9 mouse cellular contexts compared by ENCODE assay signal in genomic region chr8:71709134-71709799, GRCm38 (mm10). TPM values are rescaled to one million over a fixed set of nuclear protein-coding genes. Genes with fewer than 3 reads are reported as not detected.
DNase-seq lines count a peak whose midpoint lies in the region; ATAC-seq and TF ChIP-seq lines count a peak whose summit lies in the region.
"Had no signal": no experiment of that assay in that cellular context is flagged by ENCODE, and none has a peak within 500 bp of the region (broad histone marks: within the 10 kb centered on the region; RNA-seq: fewer than 3 reads in every experiment).

No protein-coding gene starts in this region.

- H3K4me1 ChIP-seq in heart, embryonic 10.5 days, result peaks cover 6% of the 10 kb centered on the region; the same call in 1 of the 2 replicates
- peaks cover 4 to 12% of the 10 kb centered on the region in 2 experiments; a peak in 2 of 4 replicates for H3K4me1 ChIP-seq in ES-E14 (ENCODE audit: control insufficient read depth in 2 of 2, insufficient read depth in 2 of 2, low read length in 2 of 2, poor library complexity in 1 of 2)
- H3K4me1 ChIP-seq in hindbrain, embryonic 11.5 days (replicated peaks; ENCODE audit: control insufficient read depth, insufficient read depth, low read length), result 0 out of 2 replicates have a peak, but pooled peaks cover 2% of the 10 kb centered on the region

- peaks cover 93% of the 10 kb centered on the region for H3K27me3 ChIP-seq in heart, embryonic 10.5 days (ENCODE audit: insufficient read depth, poor library complexity, severe bottlenecking)
- peaks cover 16% of the 10 kb centered on the region for H3K27me3 ChIP-seq in hindbrain, embryonic 11.5 days (ENCODE audit: control insufficient read depth, insufficient read depth, low read length)

- in situ Hi-C loops in ES-E14 (cut with MboI; ENCODE audit: low sequenced_read_pairs in 2 of 2, unreplicated experiment in 2 of 2), result no loop called here

- H3K4me3 ChIP-seq in heart, embryonic 10.5 days, result peak overlapping the region; percentile 38
- H3K4me3 ChIP-seq in ES-E14 (ENCODE audit: insufficient read depth in 1 of 2, low read depth in 1 of 2, low read length in 2 of 2, poor library complexity in 1 of 2, severe bottlenecking in 1 of 2), result peak overlapping the region; percentile 32 to 50; a peak in 3 of 4 replicates
- H3K4me3 ChIP-seq in hindbrain, embryonic 11.5 days (ENCODE audit: low read depth, low read length), result no peak overlapping the region

- no peaks in the 10 kb centered on the region for H3K9me3 ChIP-seq in heart, embryonic 10.5 days
- no peaks in the 10 kb centered on the region for H3K9me3 ChIP-seq in ES-E14 (ENCODE audit: control insufficient read depth, insufficient read depth, low read depth, low read length)
- no peaks in the 10 kb centered on the region for H3K9me3 ChIP-seq in hindbrain, embryonic 11.5 days (ENCODE audit: control insufficient read depth, low read length)

- peak overlapping the region; percentile 5; the same call in 1 of the 2 replicates for H3K9ac ChIP-seq in ES-E14 (ENCODE audit: insufficient read depth, low read depth, low read length, poor library complexity, severe bottlenecking)
- H3K9ac ChIP-seq in hindbrain, embryonic 11.5 days (ENCODE audit: low read depth, low read length), result no peak overlapping the region

- 39% methylated on average over 25 of the region's 25 CpGs for WGBS in heart, embryonic 10.5 days
- 41% methylated on average over 25 of the region's 25 CpGs for WGBS in hindbrain, embryonic 11.5 days

- peak; percentile 70 for ATAC-seq in hindbrain, embryonic 11.5 days (ENCODE audit: low FRiP score)
- peak; percentile 8; the same call in 1 of the 2 replicates for ATAC-seq in megakaryocyte, adult 5-6 weeks (ENCODE audit: poor library complexity, severe bottlenecking)

- H3K4me2 ChIP-seq in hindbrain, embryonic 11.5 days (replicated peaks; ENCODE audit: low read depth, low read length), result 0 out of 2 replicates have a peak overlapping the region, but pooled peaks have one; percentile 5

- intact Hi-C loops in heart, postnatal 25 days (cut with DNase I), result no loop called here

- H3K27ac ChIP-seq in heart, embryonic 10.5 days, result no peak overlapping the region
- no peak overlapping the region for H3K27ac ChIP-seq in ES-E14 (ENCODE audit: insufficient read depth, low read depth, low read length, poor library complexity, severe bottlenecking)
- no peak overlapping the region for H3K27ac ChIP-seq in hindbrain, embryonic 11.5 days (ENCODE audit: low read depth, low read length)
- H3K27ac ChIP-seq: macrophage had no signal

- DNase-seq in heart, embryonic 10.5 days (ENCODE audit: low spot score), result no peak
- no peak for DNase-seq in heart, postnatal 25 days (ENCODE audit: low spot score)
- DNase-seq in ES-E14 (ENCODE audit: low read depth, low spot score), result no peak
- no peak for DNase-seq in hindbrain, embryonic 11.5 days (ENCODE audit: low spot score)
- no peak for DNase-seq in urinary bladder, postnatal 36 days (ENCODE audit: low spot score in 2 of 2)
- no peak for DNase-seq in thymus, postnatal 0 days (ENCODE audit: low spot score)
- no peak for DNase-seq in layer of hippocampus, postnatal 25 days (ENCODE audit: extremely low spot score in 1 of 2, low spot score in 1 of 2)

- H3K36me3 ChIP-seq in heart, embryonic 10.5 days, result no peaks in the 10 kb centered on the region
- H3K36me3 ChIP-seq in ES-E14 (ENCODE audit: control insufficient read depth, insufficient read depth, low read length, poor library complexity, severe bottlenecking), result peaks cover 2% of the 10 kb centered on the region; the same call in 1 of the 2 replicates
- no peaks in the 10 kb centered on the region for H3K36me3 ChIP-seq in hindbrain, embryonic 11.5 days (ENCODE audit: control insufficient read depth, insufficient read depth, low read length)

TF ChIP-seq in ES-E14, 5 proteins besides CTCF, POLR2A, EP300 and RAD21:
- no peak for TF ChIP-seq MAFK (IDR thresholded peaks at IDR 0.05; ENCODE audit: insufficient read depth, low read depth, low read length)
- TF ChIP-seq ZNF384 (IDR thresholded peaks at IDR 0.05; ENCODE audit: low read depth, low read length), result no peak
- TF ChIP-seq CHD2 (IDR thresholded peaks at IDR 0.05; ENCODE audit: low read depth, low read length), result no peak
- no peak for TF ChIP-seq HCFC1 (IDR thresholded peaks at IDR 0.05; ENCODE audit: borderline replicate concordance, insufficient read depth, low read length)
- no peak for TF ChIP-seq ZC3H11A (IDR thresholded peaks at IDR 0.05; ENCODE audit: borderline replicate concordance, low read depth, low read length)

RNA-seq across cellular contexts. Expression of gene B3gnt3, which starts 7.7 kb away (rescaled TPM):
- polyA plus RNA-seq in heart, embryonic 10.5 days (2016; fragmentation: Nextera tagmentation; extraction: Ambion mirVana), result 1.6 and 2.9 TPM in 2 replicates
- total RNA-seq in heart, postnatal 25 days (2021), result 1 to 10 TPM; 5.5 to 8.0 TPM
- 1.1 and 1.3 TPM in 2 replicates for total RNA-seq in ES-E14 (2012; rRNA removed)
- 0.36 and 0.45 TPM in 2 replicates for polyA plus RNA-seq in hindbrain, embryonic 11.5 days (2014; fragmentation: Nextera tagmentation; extraction: Ambion mirVana)
- 0.36 and 0.89 TPM in 2 replicates for total RNA-seq in megakaryocyte, adult 5-6 weeks (2015)
- total RNA-seq in megakaryocyte, adult 5-6 weeks (2017), result 0.18 TPM in 1 of 2 replicates, not detected in the other
- 2.1 and 2.7 TPM in 2 replicates for polyA plus RNA-seq in thymus, postnatal 0 days (2015; fragmentation: Nextera tagmentation; extraction: Ambion mirVana)
- under 1 TPM; 0.42 to 0.47 TPM for total RNA-seq in layer of hippocampus, postnatal 25 days (2021)

RNA-seq across cellular contexts. Expression of gene Fcho1, which starts 16.2 kb away (rescaled TPM):
- polyA plus RNA-seq in heart, embryonic 10.5 days (2016; fragmentation: Nextera tagmentation; extraction: Ambion mirVana), result 2.0 and 3.1 TPM in 2 replicates
- total RNA-seq in heart, postnatal 25 days (2021), result under 1 TPM; 0.59 to 0.83 TPM
- 21.9 and 45.1 TPM in 2 replicates for total RNA-seq in ES-E14 (2012; rRNA removed)
- polyA plus RNA-seq in hindbrain, embryonic 11.5 days (2014; fragmentation: Nextera tagmentation; extraction: Ambion mirVana), result 13.6 and 15.0 TPM in 2 replicates
- 28.4 and 30.9 TPM in 2 replicates for total RNA-seq in megakaryocyte, adult 5-6 weeks (2015)
- 39.6 and 41.2 TPM in 2 replicates for total RNA-seq in megakaryocyte, adult 5-6 weeks (2017)
- 123 and 127 TPM in 2 replicates for polyA plus RNA-seq in thymus, postnatal 0 days (2015; fragmentation: Nextera tagmentation; extraction: Ambion mirVana)
- 100 to 1,000 TPM in 1 of 2 experiments, 10 to 100 TPM in 1; 88.0 to 106 TPM for total RNA-seq in layer of hippocampus, postnatal 25 days (2021)

RNA-seq across cellular contexts. Expression of gene Insl3, which starts 20.3 kb away (rescaled TPM):
- polyA plus RNA-seq in heart, embryonic 10.5 days (2016; fragmentation: Nextera tagmentation; extraction: Ambion mirVana), result 0.99 and 1.5 TPM in 2 replicates
- 1 to 10 TPM; 4.0 to 4.8 TPM for total RNA-seq in heart, postnatal 25 days (2021)
- total RNA-seq in ES-E14 (2012; rRNA removed), result 3.0 and 5.1 TPM in 2 replicates
- 0.35 and 0.37 TPM in 2 replicates for polyA plus RNA-seq in hindbrain, embryonic 11.5 days (2014; fragmentation: Nextera tagmentation; extraction: Ambion mirVana)
- total RNA-seq in megakaryocyte, adult 5-6 weeks (2015), result 2.9 and 4.2 TPM in 2 replicates
- 1.1 and 2.4 TPM in 2 replicates for total RNA-seq in megakaryocyte, adult 5-6 weeks (2017)
- polyA plus RNA-seq in thymus, postnatal 0 days (2015; fragmentation: Nextera tagmentation; extraction: Ambion mirVana), result 3.7 and 6.7 TPM in 2 replicates
- total RNA-seq in layer of hippocampus, postnatal 25 days (2021), result 1 to 10 TPM in 1 of 2 experiments, under 1 TPM in 1; 0.98 to 3.3 TPM

RNA-seq across cellular contexts. Expression of gene Jak3, which starts 33.2 kb away (rescaled TPM):
- polyA plus RNA-seq in heart, embryonic 10.5 days (2016; fragmentation: Nextera tagmentation; extraction: Ambion mirVana), result 6.7 and 9.7 TPM in 2 replicates
- 1 to 10 TPM; 7.8 to 8.5 TPM for total RNA-seq in heart, postnatal 25 days (2021)
- 19.0 and 27.3 TPM in 2 replicates for total RNA-seq in ES-E14 (2012; rRNA removed)
- polyA plus RNA-seq in hindbrain, embryonic 11.5 days (2014; fragmentation: Nextera tagmentation; extraction: Ambion mirVana), result 0.99 and 1.4 TPM in 2 replicates
- total RNA-seq in megakaryocyte, adult 5-6 weeks (2015), result 4.8 and 5.0 TPM in 2 replicates
- total RNA-seq in megakaryocyte, adult 5-6 weeks (2017), result 2.6 and 5.2 TPM in 2 replicates
- polyA plus RNA-seq in thymus, postnatal 0 days (2015; fragmentation: Nextera tagmentation; extraction: Ambion mirVana), result 17.0 and 20.3 TPM in 2 replicates
- 1 to 10 TPM; 4.9 to 5.6 TPM for total RNA-seq in layer of hippocampus, postnatal 25 days (2021)

RNA-seq across cellular contexts. Expression of gene Unc13a, which starts 37.7 kb away (rescaled TPM):
- polyA plus RNA-seq in heart, embryonic 10.5 days (2016; fragmentation: Nextera tagmentation; extraction: Ambion mirVana), result 0.31 and 0.48 TPM in 2 replicates
- under 1 TPM; 0.73 to 0.83 TPM for total RNA-seq in heart, postnatal 25 days (2021)
- 3.0 and 9.1 TPM in 2 replicates for total RNA-seq in ES-E14 (2012; rRNA removed)
- 7.3 and 9.1 TPM in 2 replicates for polyA plus RNA-seq in hindbrain, embryonic 11.5 days (2014; fragmentation: Nextera tagmentation; extraction: Ambion mirVana)
- total RNA-seq in megakaryocyte, adult 5-6 weeks (2015), result 0.11 TPM in 1 of 2 replicates, not detected in the other
- total RNA-seq in megakaryocyte, adult 5-6 weeks (2017), result 1.1 TPM in 1 of 2 replicates, not detected in the other
- polyA plus RNA-seq in thymus, postnatal 0 days (2015; fragmentation: Nextera tagmentation; extraction: Ambion mirVana), result 0.58 and 0.68 TPM in 2 replicates
- total RNA-seq in layer of hippocampus, postnatal 25 days (2021), result 100 to 1,000 TPM; 235 to 291 TPM

Comparison
In these comparisons a context has a peak if more than half of its experiments do, and no peak if none do; other contexts are left out.
1. RNA of gene Fcho1, which starts 16.2 kb away (total RNA-seq): 88.0 to 106 TPM in layer of hippocampus, postnatal 25 days, 28.4 to 41.2 TPM in megakaryocyte, adult 5-6 weeks and 21.9 to 45.1 TPM in ES-E14; 0.59 to 0.83 TPM in heart, postnatal 25 days; every median in the first group is over 10 times any median in the second.